Mouse (Mus musculus) C2C12 (cell line): ENCODE measurements at regions not wholly inside any gene's neighbourhood (a gene's known extent, or its start where the extent isn't known, plus 50 kb on each side); places are given as distances from the start of the nearest gene placed in this dataset.

Experiments
- H3K27me3 ChIP-seq: one replicate; pipeline ENCODE4 v1.6.1; 2011; ENCODE audit not compliant: control insufficient read depth, insufficient read depth, insufficient read length
- H3K36me3 ChIP-seq: one replicate; pipeline ENCODE4 v1.6.1; 2011; ENCODE audit not compliant: control insufficient read depth, insufficient read depth
- H3K4me3 ChIP-seq: one replicate; pipeline ENCODE4 v1.5.1; 2011; ENCODE audit warnings: mild to moderate bottlenecking, control low read depth; ENCODE audit not compliant: poor library complexity, insufficient read depth, severe bottlenecking
- H3K79me2 ChIP-seq: one replicate; pipeline ENCODE4 v1.6.1; 2011; ENCODE audit not compliant: control insufficient read depth, insufficient read depth
- H3K79me3 ChIP-seq: one replicate; pipeline ENCODE4 v1.6.1; 2011; ENCODE audit warnings: low read depth, control low read depth
- H3ac ChIP-seq: one replicate; pipeline ENCODE3; 2011; ENCODE audit warnings: low read depth; ENCODE audit not compliant: control insufficient read depth, insufficient read length
- CEBPB ChIP-seq: IDR thresholded peaks from one replicate; pipeline ENCODE4 v1.6.1; 2011; ENCODE audit warnings: low read depth, mild to moderate bottlenecking, control low read depth, moderate library complexity
- CTCF ChIP-seq: IDR thresholded peaks from one replicate; pipeline ENCODE4 v1.5.1; 2011; ENCODE audit not compliant: control insufficient read depth, insufficient read depth, insufficient read length
- FOSL1 ChIP-seq: IDR thresholded peaks from one replicate; pipeline ENCODE4 v1.8.0; 2011; ENCODE audit warnings: mild to moderate bottlenecking, low read length; ENCODE audit not compliant: poor library complexity, insufficient read depth, severe bottlenecking
- MAX ChIP-seq: IDR thresholded peaks from one replicate; pipeline ENCODE4 v1.6.1; 2011; ENCODE audit warnings: mild to moderate bottlenecking, control low read depth
- MYOD1 ChIP-seq: IDR thresholded peaks from one replicate; pipeline ENCODE4 v1.6.1; 2011; ENCODE audit warnings: low read depth; ENCODE audit not compliant: control insufficient read depth, insufficient read length
- MYOG ChIP-seq: IDR thresholded peaks from one replicate; pipeline ENCODE4 v1.6.1; 2011; ENCODE audit not compliant: control insufficient read depth, insufficient read length; ENCODE audit errors: extremely low read depth
- USF1 ChIP-seq: IDR thresholded peaks from one replicate; pipeline ENCODE4 v1.6.1; 2011; ENCODE audit warnings: low read depth, mild to moderate bottlenecking, control low read depth, moderate library complexity

GRCm38 (mm10) chr8:127847332-127848018 is 510.9 kb upstream of the Nrp1 start:
- no peaks in the 10 kb centered on the region for H3K79me2 ChIP-seq

GRCm38 (mm10) chr8:127849926-127850325 is 508.5 kb upstream of the Nrp1 start:
- Histone ChIP-seq H3K27me3 (no peaks in the 10 kb centered on the region), H3K79me3 (no peaks in the 10 kb centered on the region), H3K4me3 (no peak overlapping the region), H3ac (no peak overlapping the region), H3K36me3 (no peaks in the 10 kb centered on the region), H3K79me2 (no peaks in the 10 kb centered on the region)
- TF ChIP-seq CTCF, result no peak
- no peak for TF ChIP-seq MYOD1
- TF ChIP-seq MAX, result no peak
- TF ChIP-seq CEBPB, result no peak

More at GRCm38 (mm10) chr8:127847332-127848018, 510.9 kb upstream of the Nrp1 start:
- no peaks in the 10 kb centered on the region for H3K79me3 ChIP-seq
- H3ac ChIP-seq, result no peak overlapping the region
- no peaks in the 10 kb centered on the region for H3K36me3 ChIP-seq
- no peak for TF ChIP-seq CTCF
- no peak for TF ChIP-seq MAX
- TF ChIP-seq CEBPB, result no peak
- no peak for TF ChIP-seq MYOG
- no peak for TF ChIP-seq USF1
- TF ChIP-seq MYOD1, result no peak
- no peak for TF ChIP-seq FOSL1
- H3K4me3 ChIP-seq, result no peak overlapping the region
- H3K27me3 ChIP-seq, result no peaks in the 10 kb centered on the region

- Histone ChIP-seq H3K4me3 (no peak overlapping the region), H3K27me3 (no peaks in the 10 kb centered on the region), H3K79me2 (no peaks in the 10 kb centered on the region), H3K36me3 (no peaks in the 10 kb centered on the region), H3K79me3 (no peaks in the 10 kb centered on the region), H3ac (no peak overlapping the region)
- TF ChIP-seq FOSL1 (no peak), CTCF (no peak), MAX (no peak), CEBPB (no peak), USF1 (no peak), MYOD1 (no peak), MYOG (no peak)
Measured at GRCm38 (mm10) chr8:127855653-127856300, 502.6 kb upstream of the Nrp1 start.

GRCm38 (mm10) chr8:127856351-127857135 is 501.9 kb upstream of the Nrp1 start:
- no peaks in the 10 kb centered on the region for H3K79me3 ChIP-seq
- no peaks in the 10 kb centered on the region for H3K36me3 ChIP-seq
- H3K27me3 ChIP-seq, result no peaks in the 10 kb centered on the region
- no peak overlapping the region for H3ac ChIP-seq
- TF ChIP-seq USF1 (no peak), MAX (no peak), CEBPB (no peak), MYOG (no peak), MYOD1 (no peak), FOSL1 (no peak), CTCF (no peak)
- H3K4me3 ChIP-seq, result no peak overlapping the region
- H3K79me2 ChIP-seq, result no peaks in the 10 kb centered on the region

- Histone ChIP-seq H3K4me3 (no peak overlapping the region), H3K27me3 (no peaks in the 10 kb centered on the region), H3K36me3 (no peaks in the 10 kb centered on the region), H3K79me3 (no peaks in the 10 kb centered on the region), H3K79me2 (no peaks in the 10 kb centered on the region), H3ac (no peak overlapping the region)
- TF ChIP-seq FOSL1, result no peak
- no peak for TF ChIP-seq MAX
- no peak for TF ChIP-seq MYOG
- no peak for TF ChIP-seq CEBPB
- no peak for TF ChIP-seq CTCF
- no peak for TF ChIP-seq MYOD1
- no peak for TF ChIP-seq USF1
Measured at GRCm38 (mm10) chr8:127859036-127859435, 499.4 kb upstream of the Nrp1 start.

- no peak overlapping the region for H3K4me3 ChIP-seq
Measured at GRCm38 (mm10) chr8:127860376-127860775, 498.0 kb upstream of the Nrp1 start.

More at GRCm38 (mm10) chr8:127860376-127860775, 498.0 kb upstream of the Nrp1 start:
- Histone ChIP-seq H3K36me3 (no peaks in the 10 kb centered on the region), H3K79me3 (no peaks in the 10 kb centered on the region), H3K27me3 (no peaks in the 10 kb centered on the region), H3K79me2 (no peaks in the 10 kb centered on the region), H3ac (no peak overlapping the region)
- TF ChIP-seq CEBPB (no peak), CTCF (no peak), MAX (no peak), USF1 (no peak), MYOD1 (no peak), MYOG (no peak)
